Mouse (Mus musculus): ENCODE results near the gene Zic1. TPM values are rescaled to one million over a fixed set of nuclear protein-coding genes. Genes with fewer than 3 reads are reported as not detected.

Zic1 gene
- polyA plus RNA-seq, 1 experiment from 2014 or later: not detected

DNA sequence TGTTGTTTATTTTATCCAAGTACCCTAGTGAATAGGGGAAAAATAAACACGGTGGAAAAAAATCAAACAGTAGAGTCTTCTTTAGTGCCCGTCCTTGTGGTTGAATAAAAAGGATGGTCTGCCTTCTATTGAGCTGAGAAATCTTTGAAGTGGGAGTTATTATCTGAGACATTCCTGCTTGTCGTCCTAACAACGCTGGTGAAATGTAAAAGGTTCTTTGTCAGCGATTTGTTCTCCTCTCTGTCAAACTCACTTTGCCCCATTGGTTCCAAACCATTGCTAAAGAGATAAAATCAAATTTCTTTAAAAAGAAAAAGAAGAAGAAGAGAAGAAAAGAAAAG is 22.1 kb upstream of the Zic1 start:
- WGBS: 2% methylated on average over 5 of the region's 5 CpGs

DNA sequence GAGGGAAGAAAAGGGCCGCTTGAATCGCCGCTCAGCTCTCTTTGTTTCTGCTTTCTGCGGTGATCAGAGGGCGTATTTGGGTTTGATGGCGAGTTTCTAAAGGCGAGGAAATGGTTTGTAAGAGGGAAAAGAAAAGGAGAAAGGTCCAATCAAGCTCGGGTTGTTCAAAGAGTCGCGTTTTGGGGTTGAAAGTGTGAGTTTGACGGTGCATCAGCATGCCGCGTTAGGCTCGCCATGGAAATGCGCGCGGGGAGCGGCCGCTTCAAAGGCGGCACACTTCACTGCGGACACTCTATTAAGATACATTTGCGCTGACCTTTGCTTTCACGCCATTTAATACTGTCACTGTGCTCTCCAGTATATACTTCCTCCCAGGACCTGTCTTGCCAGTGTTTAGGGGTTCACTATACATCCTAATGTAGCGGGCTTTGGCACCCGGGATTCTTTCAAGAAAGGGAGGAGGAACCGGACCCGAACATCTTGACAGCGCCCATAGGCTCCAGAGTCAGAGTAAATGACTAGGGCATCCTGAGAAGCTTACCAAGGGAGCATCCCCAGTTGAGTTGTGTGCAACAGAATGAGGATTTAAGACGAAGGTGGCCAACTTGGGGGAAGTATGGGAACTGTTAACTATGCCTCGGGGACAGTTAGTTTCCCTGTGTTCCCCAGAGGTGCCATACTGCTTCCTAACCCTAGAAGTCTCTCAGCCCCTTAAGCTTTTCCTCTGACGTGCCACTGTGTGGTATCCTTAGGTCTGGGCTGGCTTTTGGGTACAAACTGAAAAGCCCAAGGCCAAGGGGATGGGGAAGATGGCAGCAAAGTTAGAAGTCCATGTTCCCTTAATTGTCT is 21.5 kb upstream of the Zic1 start:
- Histone ChIP-seq H3K9ac (ENCODE audit: low read length) (no peak overlapping the region), H3K9me3 (ENCODE audit: control insufficient read depth, low read length) (no peaks in the 10 kb centered on the region), H3K4me1 (ENCODE audit: control insufficient read depth in 2 of 2, insufficient read depth in 2 of 2, low read length in 2 of 2) (no peaks in the 10 kb centered on the region), H3K4me3 (ENCODE audit: control insufficient read depth in 1 of 2, insufficient read depth in 1 of 2, low read depth in 1 of 2, low read length in 2 of 2) (no peak overlapping the region), H3K36me3 (ENCODE audit: control insufficient read depth, insufficient read depth, low read length) (no peaks in the 10 kb centered on the region), H3K4me2 (ENCODE audit: low read length) (no peak overlapping the region), H3K27me3 (ENCODE audit: control insufficient read depth, insufficient read depth, low read length) (peaks cover 100% of the 10 kb centered on the region), H3K27ac (replicated peaks in 1 of 2; ENCODE audit: control insufficient read depth in 1 of 2, insufficient read depth in 1 of 2, low read depth in 2 of 2, low read length in 2 of 2) (no peak overlapping the region)
- WGBS: under 1% methylated on average over 31 of the region's 31 CpGs
- ATAC-seq (ENCODE audit: insufficient number of reproducible peaks, insufficient read depth, low FRiP score, low read depth): no peak

More for the DNA sequence above, 22.1 kb upstream of the Zic1 start:
- Histone ChIP-seq H3K4me1 (ENCODE audit: control insufficient read depth in 2 of 2, insufficient read depth in 2 of 2, low read length in 2 of 2) (no peaks in the 10 kb centered on the region), H3K27me3 (ENCODE audit: control insufficient read depth, insufficient read depth, low read length) (peaks cover 99% of the 10 kb centered on the region), H3K36me3 (ENCODE audit: control insufficient read depth, insufficient read depth, low read length) (no peaks in the 10 kb centered on the region), H3K9me3 (ENCODE audit: control insufficient read depth, low read length) (no peaks in the 10 kb centered on the region), H3K4me3 (ENCODE audit: control insufficient read depth in 1 of 2, insufficient read depth in 1 of 2, low read depth in 1 of 2, low read length in 2 of 2) (no peak overlapping the region), H3K27ac (replicated peaks in 1 of 2; ENCODE audit: control insufficient read depth in 1 of 2, insufficient read depth in 1 of 2, low read depth in 2 of 2, low read length in 2 of 2) (no peak overlapping the region), H3K9ac (ENCODE audit: low read length) (no peak overlapping the region), H3K4me2 (ENCODE audit: low read length) (no peak overlapping the region)
- no peak for ATAC-seq (ENCODE audit: insufficient number of reproducible peaks, insufficient read depth, low FRiP score, low read depth)

DNA sequence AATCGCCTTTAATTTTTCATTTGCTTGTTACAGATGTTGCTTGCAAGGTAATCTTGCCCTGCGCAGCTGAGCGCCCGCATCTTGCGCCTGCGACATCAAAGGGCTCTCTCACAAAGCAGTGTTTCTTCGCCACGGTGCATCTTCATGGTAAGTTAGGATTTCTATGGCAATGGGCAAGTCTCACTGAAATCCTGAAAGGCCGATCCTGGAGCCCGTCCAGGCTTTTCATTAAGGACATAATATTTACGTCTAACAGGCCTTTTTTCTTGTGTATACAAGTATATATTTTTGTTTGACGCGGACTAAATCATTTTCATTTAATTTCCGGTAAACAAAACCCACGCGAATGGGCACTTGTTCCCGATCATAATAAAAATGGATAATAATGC is 20.9 kb upstream of the Zic1 start:
- no peaks in the 10 kb centered on the region for H3K9me3 ChIP-seq (ENCODE audit: control insufficient read depth, low read length)
- no peak overlapping the region for H3K9ac ChIP-seq (ENCODE audit: low read length)
- no peak for ATAC-seq (ENCODE audit: insufficient number of reproducible peaks, insufficient read depth, low FRiP score, low read depth)
- no peaks in the 10 kb centered on the region for H3K4me1 ChIP-seq (ENCODE audit: control insufficient read depth in 2 of 2, insufficient read depth in 2 of 2, low read length in 2 of 2)
- peaks cover 100% of the 10 kb centered on the region for H3K27me3 ChIP-seq (ENCODE audit: control insufficient read depth, insufficient read depth, low read length)
- WGBS: 2% methylated on average over 17 of the region's 17 CpGs
- H3K4me3 ChIP-seq (ENCODE audit: control insufficient read depth in 1 of 2, insufficient read depth in 1 of 2, low read depth in 1 of 2, low read length in 2 of 2): no peak overlapping the region
- H3K36me3 ChIP-seq (ENCODE audit: control insufficient read depth, insufficient read depth, low read length): no peaks in the 10 kb centered on the region
- no peak overlapping the region for H3K27ac ChIP-seq (replicated peaks in 1 of 2; ENCODE audit: control insufficient read depth in 1 of 2, insufficient read depth in 1 of 2, low read depth in 2 of 2, low read length in 2 of 2)
- no peak overlapping the region for H3K4me2 ChIP-seq (ENCODE audit: low read length)

DNA sequence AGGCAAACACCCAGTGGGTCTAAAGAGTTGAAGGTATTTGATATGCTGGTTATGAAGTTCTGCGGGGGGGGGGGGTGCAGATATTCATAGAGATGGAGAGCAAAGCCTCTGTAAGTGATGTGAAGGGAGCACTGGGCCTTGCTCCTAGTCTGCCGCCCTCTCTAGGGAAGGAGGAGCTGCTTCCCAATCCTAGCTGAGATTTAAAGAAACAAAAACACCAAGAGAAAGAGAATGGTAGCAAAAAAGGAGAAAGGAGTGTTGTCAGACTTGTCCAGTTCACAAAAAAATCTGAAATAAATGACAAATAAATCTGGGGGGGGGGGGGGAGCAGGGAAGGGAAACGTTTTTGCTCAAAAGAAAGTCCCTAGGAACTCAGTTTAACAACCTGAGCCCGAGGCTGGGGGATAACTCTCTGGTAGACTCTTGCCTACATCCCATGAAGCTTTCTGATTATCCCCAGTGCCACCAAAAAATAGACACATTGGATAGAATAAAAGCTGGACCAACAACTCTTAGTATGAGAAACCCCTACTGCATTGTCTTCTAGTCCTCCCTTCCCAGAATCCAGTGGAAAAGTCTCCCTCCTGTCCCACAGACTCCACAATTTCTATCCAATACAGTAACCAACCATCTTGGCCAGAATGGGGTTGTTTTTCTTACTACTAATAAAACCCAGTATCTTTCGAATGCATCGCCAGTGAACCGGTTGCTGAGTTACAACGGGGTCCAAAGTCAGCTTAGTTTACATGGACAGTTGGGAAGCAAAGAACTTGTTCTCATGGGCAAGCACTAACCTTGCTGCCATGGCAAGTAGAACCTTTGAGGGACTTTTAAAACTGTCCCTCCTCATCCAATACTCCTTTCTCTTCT is 20.2 kb upstream of the Zic1 start:
- peaks cover 98% of the 10 kb centered on the region for H3K27me3 ChIP-seq (ENCODE audit: control insufficient read depth, insufficient read depth, low read length)
- 3% methylated on average over 8 of the region's 8 CpGs for WGBS
- H3K4me3 ChIP-seq (ENCODE audit: control insufficient read depth in 1 of 2, insufficient read depth in 1 of 2, low read depth in 1 of 2, low read length in 2 of 2): no peak overlapping the region
- no peak for ATAC-seq (ENCODE audit: insufficient number of reproducible peaks, insufficient read depth, low FRiP score, low read depth)
- H3K9ac ChIP-seq (ENCODE audit: low read length): no peak overlapping the region
- no peak overlapping the region for H3K4me2 ChIP-seq (ENCODE audit: low read length)
- no peaks in the 10 kb centered on the region for H3K36me3 ChIP-seq (ENCODE audit: control insufficient read depth, insufficient read depth, low read length)
- H3K9me3 ChIP-seq (ENCODE audit: control insufficient read depth, low read length): no peaks in the 10 kb centered on the region
- no peak overlapping the region for H3K27ac ChIP-seq (replicated peaks in 1 of 2; ENCODE audit: control insufficient read depth in 1 of 2, insufficient read depth in 1 of 2, low read depth in 2 of 2, low read length in 2 of 2)
- no peaks in the 10 kb centered on the region; a peak in 1 of 4 replicates for H3K4me1 ChIP-seq (ENCODE audit: control insufficient read depth in 2 of 2, insufficient read depth in 2 of 2, low read length in 2 of 2)

DNA sequence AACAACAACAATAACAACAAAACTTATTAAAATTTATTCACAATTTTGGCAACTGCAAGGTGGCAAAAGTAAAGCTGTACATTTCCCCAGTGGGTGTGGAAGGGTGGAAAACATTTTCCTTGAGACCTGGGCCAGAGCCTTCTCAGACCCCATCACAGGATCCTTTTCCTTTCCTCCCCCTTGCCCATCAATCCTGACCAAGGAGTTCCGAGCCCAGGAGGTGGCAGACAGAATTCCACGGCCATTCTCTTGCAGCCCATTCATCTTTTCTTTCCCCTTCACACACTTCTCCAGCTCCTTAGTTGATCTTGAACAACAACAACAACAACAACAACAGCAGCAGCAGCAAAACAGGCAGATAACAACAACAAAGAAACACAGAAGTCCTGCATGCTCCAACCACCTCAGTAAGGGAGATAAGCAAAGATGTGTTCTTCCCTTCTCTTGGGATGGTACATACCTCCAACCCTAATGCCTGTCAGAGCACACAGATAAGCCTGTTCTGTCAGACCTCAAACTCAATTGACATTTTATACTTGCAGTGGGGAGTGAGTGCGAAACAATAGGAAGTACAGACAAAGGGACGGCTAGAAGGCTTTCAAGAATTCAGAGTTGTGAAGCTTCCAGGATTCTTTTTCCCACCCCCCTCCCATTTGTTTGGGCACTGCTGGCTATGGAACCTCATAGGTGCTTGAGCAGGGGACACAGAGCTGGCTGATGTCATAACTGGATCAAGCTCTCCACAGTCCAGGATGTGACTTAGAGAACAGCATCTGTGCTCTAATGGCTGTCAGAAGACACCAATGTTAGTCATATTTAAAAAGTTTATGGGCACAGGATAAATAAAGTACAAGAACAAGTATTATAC is 19.3 kb upstream of the Zic1 start:
- peaks cover 97% of the 10 kb centered on the region for H3K27me3 ChIP-seq (ENCODE audit: control insufficient read depth, insufficient read depth, low read length)
- H3K27ac ChIP-seq (replicated peaks in 1 of 2; ENCODE audit: control insufficient read depth in 1 of 2, insufficient read depth in 1 of 2, low read depth in 2 of 2, low read length in 2 of 2): no peak overlapping the region
- no peak overlapping the region for H3K9ac ChIP-seq (ENCODE audit: low read length)
- no peak overlapping the region for H3K4me2 ChIP-seq (ENCODE audit: low read length)
- H3K4me1 ChIP-seq (ENCODE audit: control insufficient read depth in 2 of 2, insufficient read depth in 2 of 2, low read length in 2 of 2): no peaks in the 10 kb centered on the region; a peak in 1 of 4 replicates
- no peak for ATAC-seq (ENCODE audit: insufficient number of reproducible peaks, insufficient read depth, low FRiP score, low read depth)
- H3K4me3 ChIP-seq (ENCODE audit: control insufficient read depth in 1 of 2, insufficient read depth in 1 of 2, low read depth in 1 of 2, low read length in 2 of 2): no peak overlapping the region
- no peaks in the 10 kb centered on the region for H3K36me3 ChIP-seq (ENCODE audit: control insufficient read depth, insufficient read depth, low read length)
- WGBS: 8% methylated on average over 4 of the region's 4 CpGs
- no peaks in the 10 kb centered on the region for H3K9me3 ChIP-seq (ENCODE audit: control insufficient read depth, low read length)

DNA sequence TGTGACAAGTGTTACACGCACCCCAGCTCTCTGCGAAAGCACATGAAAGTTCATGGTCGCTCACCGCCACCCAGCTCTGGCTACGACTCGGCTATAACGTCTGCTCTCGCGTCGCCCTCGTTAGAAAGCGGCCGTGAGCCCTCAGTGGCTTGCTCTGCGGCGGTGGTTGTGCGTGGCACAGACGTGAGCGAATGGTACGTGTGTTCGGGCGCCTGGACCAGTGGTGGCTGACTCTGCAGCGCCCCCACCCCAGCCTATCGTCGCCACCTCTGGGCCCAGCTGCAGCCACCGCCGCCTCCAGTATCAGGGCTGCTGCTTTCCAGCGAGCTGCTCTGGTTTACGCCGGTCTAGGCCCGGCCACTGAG is 18.5 kb upstream of the Zic1 start:
- WGBS: under 1% methylated on average over 30 of the region's 30 CpGs
- Histone ChIP-seq H3K36me3 (ENCODE audit: control insufficient read depth, insufficient read depth, low read length) (no peaks in the 10 kb centered on the region), H3K9ac (ENCODE audit: low read length) (no peak overlapping the region), H3K27me3 (ENCODE audit: control insufficient read depth, insufficient read depth, low read length) (peaks cover 97% of the 10 kb centered on the region), H3K27ac (replicated peaks in 1 of 2; ENCODE audit: control insufficient read depth in 1 of 2, insufficient read depth in 1 of 2, low read depth in 2 of 2, low read length in 2 of 2) (no peak overlapping the region), H3K9me3 (ENCODE audit: control insufficient read depth, low read length) (no peaks in the 10 kb centered on the region), H3K4me1 (ENCODE audit: control insufficient read depth in 2 of 2, insufficient read depth in 2 of 2, low read length in 2 of 2) (no peaks in the 10 kb centered on the region; a peak in 1 of 4 replicates), H3K4me2 (ENCODE audit: low read length) (no peak overlapping the region), H3K4me3 (ENCODE audit: control insufficient read depth in 1 of 2, insufficient read depth in 1 of 2, low read depth in 1 of 2, low read length in 2 of 2) (no peak overlapping the region)
- ATAC-seq (ENCODE audit: insufficient number of reproducible peaks, insufficient read depth, low FRiP score, low read depth): no peak

DNA sequence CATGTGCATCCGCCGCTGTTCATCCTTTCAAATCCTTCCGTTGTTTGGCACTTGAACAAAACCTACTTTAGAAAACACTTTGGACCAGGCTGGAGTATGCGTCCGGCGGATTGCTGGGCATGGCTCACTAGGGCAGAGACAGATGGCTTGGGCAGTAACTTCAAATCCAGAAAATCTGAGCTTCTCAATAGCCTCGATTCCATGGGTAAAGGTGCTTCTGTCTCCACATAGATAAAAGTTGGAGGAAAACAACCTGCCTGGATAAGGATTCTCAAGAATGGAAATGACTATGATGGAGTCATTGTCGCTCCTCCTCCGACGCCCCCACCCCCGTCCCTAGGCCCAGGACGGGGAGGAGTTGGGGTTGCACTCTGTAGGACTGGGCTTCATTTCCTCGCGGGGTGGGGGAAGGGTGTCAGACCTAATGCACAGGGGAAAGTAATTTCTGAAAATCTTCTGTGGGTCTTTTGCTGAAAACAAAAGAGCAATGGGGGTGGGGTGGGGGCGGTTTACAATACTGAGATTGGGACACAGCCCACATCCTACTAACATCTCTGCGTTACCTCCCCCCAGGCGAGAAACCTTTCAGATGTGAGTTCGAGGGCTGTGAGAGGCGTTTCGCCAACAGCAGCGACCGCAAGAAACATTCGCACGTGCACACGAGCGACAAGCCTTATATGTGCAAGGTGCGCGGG is 18.0 kb upstream of the Zic1 start:
- Histone ChIP-seq H3K9me3 (ENCODE audit: control insufficient read depth, low read length) (no peaks in the 10 kb centered on the region), H3K9ac (ENCODE audit: low read length) (no peak overlapping the region), H3K4me1 (ENCODE audit: control insufficient read depth in 2 of 2, insufficient read depth in 2 of 2, low read length in 2 of 2) (no peaks in the 10 kb centered on the region; a peak in 1 of 4 replicates), H3K4me3 (ENCODE audit: control insufficient read depth in 1 of 2, insufficient read depth in 1 of 2, low read depth in 1 of 2, low read length in 2 of 2) (no peak overlapping the region), H3K27me3 (ENCODE audit: control insufficient read depth, insufficient read depth, low read length) (peaks cover 97% of the 10 kb centered on the region), H3K27ac (replicated peaks in 1 of 2; ENCODE audit: control insufficient read depth in 1 of 2, insufficient read depth in 1 of 2, low read depth in 2 of 2, low read length in 2 of 2) (no peak overlapping the region), H3K36me3 (ENCODE audit: control insufficient read depth, insufficient read depth, low read length) (no peaks in the 10 kb centered on the region), H3K4me2 (ENCODE audit: low read length) (no peak overlapping the region)
- WGBS: 2% methylated on average over 28 of the region's 28 CpGs
- no peak for ATAC-seq (ENCODE audit: insufficient number of reproducible peaks, insufficient read depth, low FRiP score, low read depth)

All from heart, embryonic 14.5 days (tissue).